Mouse (Mus musculus) liver, adult (tissue): ENCODE results near the gene Ighmbp2.

Experiments used
- GATA4 ChIP-seq: IDR thresholded peaks from 2 replicates; pipeline ENCODE4 v1.6.1; 2014; ENCODE audit warnings: mild to moderate bottlenecking, low read length; ENCODE audit not compliant: insufficient replicate concordance

Ighmbp2 gene

DNA sequence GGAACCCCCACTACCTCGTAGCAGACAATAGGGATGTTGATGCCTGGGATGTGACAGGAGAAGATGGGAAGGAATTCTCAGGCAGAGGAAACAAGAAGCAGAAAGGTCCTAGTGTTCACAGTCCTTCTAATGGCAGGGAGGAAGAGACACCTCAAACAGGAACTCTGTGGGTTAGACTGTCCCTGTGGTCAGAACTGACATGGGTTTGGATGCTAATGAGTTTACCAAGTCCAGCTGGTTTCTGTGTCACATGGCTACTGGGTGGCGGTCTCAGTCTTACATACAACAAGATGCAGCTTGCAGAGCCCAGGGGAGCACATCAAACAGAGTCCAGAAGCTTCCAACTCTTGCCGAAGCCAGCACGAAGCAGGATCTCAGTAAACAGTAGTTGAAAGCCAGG lies 21.2 kb upstream of the Ighmbp2 start:
- no peak for TF ChIP-seq GATA4

DNA sequence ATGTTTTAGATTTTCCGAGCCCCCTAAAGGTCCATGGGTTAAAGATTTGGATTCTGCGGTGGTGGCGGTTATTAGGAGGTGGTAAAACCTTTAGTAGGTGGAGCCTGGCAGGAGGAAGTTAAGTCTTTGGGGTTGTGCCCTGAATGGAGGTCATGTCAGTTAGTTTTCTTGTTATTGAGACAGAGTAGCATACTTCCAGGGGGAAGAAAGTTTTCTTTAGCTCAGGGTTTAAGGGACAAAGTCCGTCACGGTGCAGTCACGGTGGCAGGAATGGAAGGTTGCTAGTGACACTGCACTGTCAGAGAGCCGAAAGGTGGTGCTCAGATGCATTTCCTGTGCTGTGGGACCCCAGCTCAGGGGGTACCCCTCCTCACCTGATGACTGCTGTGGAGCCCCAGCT lies 15.0 kb upstream of the Ighmbp2 start:
- TF ChIP-seq GATA4, result no peak

DNA sequence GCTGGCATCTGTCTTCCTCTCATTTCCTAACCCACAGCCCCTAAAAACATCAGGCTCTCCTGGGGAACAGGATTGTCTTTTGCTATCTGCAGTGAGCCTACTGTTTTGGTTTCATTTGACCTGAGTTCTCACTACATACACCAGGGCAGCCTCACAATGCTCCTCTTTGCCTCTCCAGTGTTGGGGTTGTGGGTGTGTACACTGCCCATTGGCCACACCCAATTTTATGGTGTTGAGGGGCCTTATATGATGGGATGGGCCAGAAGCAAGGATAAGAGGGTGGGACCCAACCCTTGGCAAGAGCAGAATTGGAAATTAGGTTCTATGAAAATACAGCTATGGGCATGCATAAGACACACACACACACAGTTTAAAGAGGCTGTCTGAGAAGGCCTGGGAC lies 14.2 kb upstream of the Ighmbp2 start:
- TF ChIP-seq GATA4, result no peak

DNA sequence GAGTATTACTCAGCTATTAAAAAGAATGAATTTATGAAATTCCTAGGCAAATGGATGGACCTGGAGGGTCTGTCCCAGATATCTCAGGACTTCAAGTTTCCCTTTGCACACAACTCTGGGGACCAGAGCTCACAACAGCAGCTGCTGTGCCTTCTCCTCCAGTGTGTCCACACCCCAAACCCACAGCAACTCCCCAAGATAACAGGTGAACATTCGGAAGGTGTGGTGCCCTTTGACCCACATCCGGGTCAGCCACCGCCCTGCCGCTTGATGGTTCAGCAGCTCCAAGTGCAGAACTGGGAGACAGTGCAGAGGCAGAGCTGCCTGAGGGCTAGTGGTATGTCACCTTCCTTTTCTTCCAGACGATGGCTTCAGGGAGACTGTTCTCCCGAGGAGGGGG lies 12.4 kb upstream of the Ighmbp2 start:
- no peak for TF ChIP-seq GATA4

DNA sequence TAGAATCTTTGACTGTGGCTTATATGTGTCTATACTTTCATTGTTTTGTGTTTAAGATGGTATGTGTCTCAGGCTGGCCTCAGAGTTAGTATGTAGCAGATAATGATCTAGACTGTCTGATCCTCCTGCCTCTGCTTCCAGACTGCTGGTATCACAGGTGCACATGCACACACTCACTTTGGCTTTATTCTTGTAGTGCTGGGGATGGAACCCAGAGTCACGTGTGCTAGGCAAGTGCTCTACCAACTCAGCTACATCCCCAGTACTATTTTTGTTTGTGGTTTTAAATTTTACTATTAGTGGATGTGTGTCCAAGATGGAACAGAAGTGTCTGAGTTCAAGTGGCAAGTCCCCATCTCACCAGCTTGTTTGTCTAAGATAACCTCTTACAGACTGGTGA lies 10.2 kb upstream of the Ighmbp2 start:
- TF ChIP-seq GATA4, result no peak

DNA sequence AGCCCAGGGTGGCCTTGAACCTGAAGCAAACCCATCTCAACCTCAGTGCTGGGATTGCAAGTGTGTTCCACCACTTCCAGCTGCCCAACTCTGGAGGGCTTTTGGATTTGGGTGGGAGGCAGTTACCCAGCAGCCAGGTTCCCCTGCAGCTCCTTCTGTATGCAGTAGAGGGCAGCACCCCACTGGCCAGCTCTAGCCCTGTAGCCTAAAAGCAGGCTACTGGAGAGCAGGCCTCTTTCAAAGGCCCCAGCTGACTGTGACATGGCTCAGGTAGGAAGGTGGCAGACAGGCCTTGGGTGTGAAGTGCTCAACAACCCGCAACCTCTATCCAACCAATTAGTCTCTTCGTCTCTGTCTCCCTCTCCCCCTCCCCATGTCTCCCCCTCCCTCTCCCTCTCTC lies 9.2 kb upstream of the Ighmbp2 start:
- TF ChIP-seq GATA4, result no peak

DNA sequence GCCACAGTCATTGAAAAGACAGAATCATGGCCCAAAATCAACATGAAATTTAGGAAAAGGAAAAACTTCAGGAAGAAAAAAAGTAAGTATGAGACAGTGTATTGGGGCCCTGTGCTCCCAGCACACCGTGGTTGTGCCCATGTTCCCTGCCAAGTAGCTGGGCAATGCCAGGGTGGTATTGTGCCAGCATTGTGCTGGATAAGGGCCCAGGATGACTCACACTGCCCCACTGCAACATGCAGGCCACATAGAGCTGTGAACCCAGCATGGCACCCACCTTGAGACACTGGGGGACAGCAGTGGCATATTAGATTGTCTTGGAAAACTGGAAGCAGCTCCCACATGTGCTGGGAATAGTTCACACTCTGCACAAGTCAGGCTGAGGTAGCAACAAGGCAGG lies 6.2 kb upstream of the Ighmbp2 start:
- no peak for TF ChIP-seq GATA4

DNA sequence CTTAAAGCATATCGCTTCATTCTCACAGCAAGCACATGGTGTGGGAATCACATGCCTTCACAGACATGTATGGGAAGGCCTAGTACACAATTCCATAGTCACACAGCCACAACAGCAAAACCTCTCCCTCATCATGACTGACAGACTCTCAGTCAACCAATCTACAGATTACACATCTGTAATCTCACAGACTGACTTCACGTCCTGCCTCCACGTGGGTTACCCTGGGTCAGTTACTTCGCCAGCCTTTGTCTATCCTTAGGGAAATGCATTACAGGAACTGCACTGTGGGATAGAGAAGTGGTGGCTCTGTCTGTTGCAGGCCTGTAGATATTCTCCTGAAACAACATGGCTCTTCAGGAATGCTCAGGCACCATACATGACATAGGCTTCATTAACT lies 931 bp downstream of the Ighmbp2 start:
- no peak for TF ChIP-seq GATA4

DNA sequence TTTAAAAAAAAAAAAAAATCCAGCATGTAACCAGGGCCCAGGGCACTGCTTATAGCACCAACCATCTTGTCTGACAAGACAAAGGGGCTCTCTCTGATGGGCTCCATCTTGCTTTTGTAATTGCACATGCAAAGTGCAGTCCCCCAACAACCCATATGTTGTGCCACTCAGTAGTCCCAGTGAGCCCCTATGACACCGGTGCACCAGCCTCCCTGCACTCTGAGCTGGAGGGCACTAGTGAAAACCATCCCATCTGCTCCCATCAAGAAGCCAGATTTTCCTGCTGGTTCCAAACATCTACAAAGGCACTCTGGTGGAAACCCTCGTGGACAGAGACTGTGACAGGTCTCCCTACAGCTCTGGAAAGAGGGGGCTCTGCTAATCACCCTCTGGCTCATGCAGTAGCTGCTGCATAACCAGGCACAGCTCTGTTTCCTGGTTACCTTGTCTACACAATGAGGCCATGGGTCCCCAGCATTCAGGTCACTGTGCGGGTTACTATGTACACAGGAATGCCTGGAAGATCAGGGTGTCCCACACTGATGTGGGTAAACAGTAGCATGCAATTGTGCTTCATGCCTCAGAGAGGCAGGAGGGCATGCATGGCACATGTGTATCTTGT lies 7.0 kb downstream of the Ighmbp2 start:
- TF ChIP-seq GATA4, result no peak

DNA sequence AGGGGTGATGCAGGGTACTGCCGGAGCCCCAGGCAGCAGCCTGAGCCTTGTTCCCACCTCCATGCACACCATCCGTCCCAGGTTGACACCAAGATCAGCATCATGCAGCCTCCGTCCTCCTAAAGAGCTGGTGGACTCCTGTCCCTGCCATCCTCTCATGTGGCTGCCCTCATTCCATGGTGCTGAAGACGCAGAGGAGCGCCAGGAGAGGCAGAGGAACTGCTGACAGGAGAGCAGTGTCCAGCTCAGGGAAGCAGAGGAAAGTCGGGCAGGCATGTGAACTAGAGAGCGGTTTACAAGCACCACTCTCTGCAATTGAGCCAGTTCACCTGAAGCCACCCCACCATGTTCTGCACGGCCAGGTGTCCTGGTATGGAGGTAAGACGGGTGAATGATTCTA lies 9.5 kb downstream of the Ighmbp2 start:
- TF ChIP-seq GATA4, result no peak

DNA sequence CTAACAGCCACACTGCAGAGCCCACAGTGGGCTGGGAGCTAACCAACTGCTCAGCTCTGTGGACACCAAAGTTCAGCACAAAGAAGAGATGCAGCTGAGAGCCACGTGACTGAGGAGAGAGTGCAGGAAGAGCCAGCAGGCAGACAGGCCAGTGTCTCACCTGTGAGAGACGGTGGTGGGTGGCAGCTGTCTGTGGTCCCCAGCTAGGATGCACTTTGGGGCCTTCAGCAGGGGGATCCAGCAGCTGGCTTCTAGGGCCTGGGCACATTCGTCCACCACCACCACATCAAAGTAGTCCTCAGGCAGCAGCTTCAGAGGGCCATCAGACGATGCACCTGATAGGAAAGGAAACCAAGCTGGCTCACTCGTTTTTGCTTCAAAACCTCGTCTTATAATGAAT lies 11.5 kb downstream of the Ighmbp2 start:
- TF ChIP-seq GATA4, result no peak

DNA sequence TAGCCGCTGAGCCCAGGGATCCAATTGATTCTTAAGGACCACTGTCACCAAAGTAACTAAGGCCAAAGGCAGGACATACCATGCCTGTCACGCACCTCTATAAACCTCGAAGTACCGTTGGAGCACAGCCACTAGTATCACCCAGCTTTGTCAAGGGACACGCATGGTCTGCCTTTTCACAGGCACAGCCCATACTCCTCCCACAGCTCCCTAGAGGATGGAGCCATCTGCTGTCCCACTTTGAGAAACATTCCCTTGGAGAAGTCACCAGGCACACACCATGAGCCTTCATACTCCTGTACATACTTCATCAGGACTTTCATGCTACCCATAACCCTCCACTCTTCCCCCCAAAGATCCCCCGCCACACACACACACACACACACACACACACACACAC lies 13.0 kb downstream of the Ighmbp2 start:
- TF ChIP-seq GATA4, result no peak

DNA sequence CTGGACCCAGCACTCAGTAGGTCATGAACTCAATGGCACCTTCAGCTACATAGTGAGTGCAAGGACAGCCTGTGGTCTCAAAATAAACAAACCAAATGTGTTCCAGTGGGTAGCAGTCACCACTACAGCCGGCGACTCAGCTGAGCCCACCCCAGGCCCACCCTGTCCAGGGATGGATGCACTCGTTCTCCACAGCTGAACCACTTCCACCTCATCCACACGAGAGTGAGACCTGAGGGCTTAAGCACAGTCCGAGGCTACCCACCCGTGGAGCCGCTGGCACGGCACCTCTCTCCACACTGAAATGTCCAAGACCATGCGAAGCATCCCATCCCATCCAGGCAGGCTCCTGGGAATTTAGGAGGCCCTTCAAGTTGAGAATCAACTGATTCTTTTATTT lies 13.5 kb downstream of the Ighmbp2 start:
- no peak for TF ChIP-seq GATA4

DNA sequence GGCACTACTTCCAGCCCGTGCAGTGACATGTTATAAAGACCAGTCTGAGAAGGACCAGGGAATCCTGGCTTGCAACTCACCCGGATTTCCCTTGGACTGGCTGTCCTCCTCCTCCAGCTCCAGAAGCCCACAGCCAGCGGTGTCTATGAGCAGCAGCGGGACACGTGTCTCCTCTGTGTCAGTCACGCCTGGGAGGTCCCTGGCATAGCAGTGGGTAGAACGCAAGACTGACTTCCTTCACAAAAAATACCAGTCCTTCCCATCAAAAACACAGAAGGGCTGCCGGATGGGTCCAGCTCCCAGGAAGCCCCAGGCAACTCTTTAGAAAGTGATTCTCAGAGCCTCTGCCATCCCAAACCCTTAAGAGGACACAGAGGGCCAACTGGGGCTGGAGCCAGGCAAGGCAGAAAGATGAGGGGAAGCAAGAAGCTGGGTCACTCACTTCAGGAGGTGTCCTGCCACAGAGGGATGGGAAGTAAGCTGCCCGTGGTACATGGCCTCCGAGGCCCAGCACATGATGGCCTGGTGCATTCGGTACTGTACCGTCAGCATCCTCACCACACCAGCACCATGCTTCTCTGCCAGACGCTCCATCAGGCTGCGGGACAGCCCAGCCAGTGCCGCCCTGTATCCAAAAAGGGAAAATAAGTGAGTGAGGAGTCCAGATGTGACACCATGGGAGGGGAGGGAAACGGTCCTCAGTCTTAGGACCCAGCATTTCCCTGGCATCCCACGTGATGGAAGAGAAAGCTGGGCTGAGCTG lies 14.4 kb downstream of the Ighmbp2 start:
- TF ChIP-seq GATA4, result no peak

DNA sequence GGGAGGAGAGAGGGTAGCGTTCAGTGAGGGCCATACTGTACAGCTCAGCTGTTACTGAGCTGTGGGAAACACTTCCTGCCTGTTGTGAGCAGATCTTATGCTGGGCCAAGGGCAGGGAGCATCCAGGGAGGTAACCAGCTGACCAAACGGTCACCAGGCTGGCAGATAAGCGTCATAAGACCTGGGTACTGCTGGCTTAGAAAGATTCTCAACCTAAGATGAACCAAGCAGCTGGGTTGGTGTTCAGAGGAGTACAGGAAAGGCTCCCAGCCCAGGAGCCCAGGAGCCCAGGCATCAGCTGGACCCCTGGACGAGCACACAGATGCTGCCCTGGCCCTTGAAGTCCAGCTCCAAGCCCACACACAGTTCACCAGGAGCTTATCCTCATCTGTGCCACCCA lies 15.5 kb downstream of the Ighmbp2 start:
- no peak for TF ChIP-seq GATA4

DNA sequence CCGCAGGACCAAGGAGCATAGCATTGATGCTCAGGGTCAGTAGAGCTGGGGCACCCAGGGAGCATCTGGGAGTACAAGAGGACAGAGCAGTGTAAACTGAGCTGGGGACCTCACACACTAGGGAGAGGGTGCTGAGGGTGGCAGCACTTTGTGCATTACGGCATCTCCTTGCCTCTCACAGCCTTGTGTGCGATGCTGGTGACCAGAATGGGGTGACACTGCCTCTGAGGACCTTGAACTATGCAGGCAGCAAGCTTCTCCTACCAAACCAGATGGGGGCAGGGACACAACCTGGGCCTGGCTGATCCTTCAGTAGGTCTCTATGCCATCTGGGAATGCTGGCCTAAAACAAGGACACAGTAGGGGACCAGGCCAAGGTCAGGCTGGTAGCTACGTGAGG lies 16.1 kb downstream of the Ighmbp2 start:
- TF ChIP-seq GATA4, result no peak

DNA sequence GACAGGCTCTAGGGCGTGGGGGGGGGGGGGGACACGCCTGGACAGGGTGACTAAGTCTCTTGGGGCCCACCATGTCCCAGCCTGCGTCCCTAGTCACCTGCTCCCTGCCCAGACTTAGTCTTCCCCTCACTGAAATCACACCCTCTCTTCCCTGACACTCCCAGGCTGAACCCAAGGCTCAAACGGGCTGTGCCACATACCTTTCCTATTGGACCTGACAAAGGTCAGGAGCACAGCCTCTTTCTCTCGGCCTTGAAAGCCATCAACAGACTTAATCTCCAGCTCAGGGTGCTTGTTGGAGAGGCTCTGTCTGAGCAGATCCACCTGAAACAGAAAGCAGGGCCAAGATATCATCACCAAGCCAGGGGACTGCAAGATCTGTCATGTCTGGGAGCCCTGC lies 16.7 kb downstream of the Ighmbp2 start:
- TF ChIP-seq GATA4, result no peak
